Mouse (Mus musculus): Measurements from ENCODE around the gene Dock8. TPM values are rescaled to one million over a fixed set of nuclear protein-coding genes. Genes with fewer than 3 reads are reported as not detected.

Dock8 gene
- total RNA-seq, 1 experiment, result 0.49 TPM

- no peaks in the 10 kb centered on the region for H3K9me3 ChIP-seq (ENCODE audit: control insufficient read depth, insufficient read depth, low read depth, low read length)
- H3K4me3 ChIP-seq (ENCODE audit: insufficient read depth in 1 of 2, low read depth in 1 of 2, low read length in 2 of 2, poor library complexity in 1 of 2, severe bottlenecking in 1 of 2), result no peak overlapping the region
- H3K36me3 ChIP-seq (ENCODE audit: control insufficient read depth, insufficient read depth, low read length, poor library complexity, severe bottlenecking), result no peaks in the 10 kb centered on the region
- in situ Hi-C loops (cut with MboI; ENCODE audit: low sequenced_read_pairs in 2 of 2, unreplicated experiment in 2 of 2), result loop anchor here in 1 of 2 experiments (25.0 kb wide), 1 partner anchor 188 kb away; no protein-coding TSS in a partner anchor
- no peak overlapping the region for H3K9ac ChIP-seq (ENCODE audit: insufficient read depth, low read depth, low read length, poor library complexity, severe bottlenecking)
- TF ChIP-seq HCFC1 (IDR thresholded peaks at IDR 0.05; ENCODE audit: borderline replicate concordance, insufficient read depth, low read length) (no peak), CHD2 (IDR thresholded peaks at IDR 0.05; ENCODE audit: low read depth, low read length) (no peak), MAFK (IDR thresholded peaks at IDR 0.05; ENCODE audit: insufficient read depth, low read depth, low read length) (no peak), ZNF384 (IDR thresholded peaks at IDR 0.05; ENCODE audit: low read depth, low read length) (no peak), ZC3H11A (IDR thresholded peaks at IDR 0.05; ENCODE audit: borderline replicate concordance, low read depth, low read length) (no peak)
- no peak overlapping the region for H3K27ac ChIP-seq (ENCODE audit: insufficient read depth, low read depth, low read length, poor library complexity, severe bottlenecking)
- DNase-seq (ENCODE audit: low read depth, low spot score), result no peak
- no peaks in the 10 kb centered on the region for H3K4me1 ChIP-seq (ENCODE audit: control insufficient read depth in 2 of 2, insufficient read depth in 2 of 2, low read length in 2 of 2, poor library complexity in 1 of 2)
Measured at GRCm38 (mm10) chr19:25149788-25150187, 150.5 kb downstream of the Dock8 start.

- Histone ChIP-seq H3K4me1 (ENCODE audit: control insufficient read depth in 2 of 2, insufficient read depth in 2 of 2, low read length in 2 of 2, poor library complexity in 1 of 2) (no peaks in the 10 kb centered on the region), H3K9me3 (ENCODE audit: control insufficient read depth, insufficient read depth, low read depth, low read length) (no peaks in the 10 kb centered on the region), H3K36me3 (ENCODE audit: control insufficient read depth, insufficient read depth, low read length, poor library complexity, severe bottlenecking) (no peaks in the 10 kb centered on the region), H3K27ac (ENCODE audit: insufficient read depth, low read depth, low read length, poor library complexity, severe bottlenecking) (no peak overlapping the region), H3K4me3 (ENCODE audit: insufficient read depth in 1 of 2, low read depth in 1 of 2, low read length in 2 of 2, poor library complexity in 1 of 2, severe bottlenecking in 1 of 2) (no peak overlapping the region), H3K9ac (ENCODE audit: insufficient read depth, low read depth, low read length, poor library complexity, severe bottlenecking) (no peak overlapping the region)
- TF ChIP-seq HCFC1 (IDR thresholded peaks at IDR 0.05; ENCODE audit: borderline replicate concordance, insufficient read depth, low read length), result no peak
- no peak for TF ChIP-seq MAFK (IDR thresholded peaks at IDR 0.05; ENCODE audit: insufficient read depth, low read depth, low read length)
- no peak for TF ChIP-seq ZNF384 (IDR thresholded peaks at IDR 0.05; ENCODE audit: low read depth, low read length)
- no peak for TF ChIP-seq ZC3H11A (IDR thresholded peaks at IDR 0.05; ENCODE audit: borderline replicate concordance, low read depth, low read length)
- no peak for TF ChIP-seq CHD2 (IDR thresholded peaks at IDR 0.05; ENCODE audit: low read depth, low read length)
- DNase-seq (ENCODE audit: low read depth, low spot score), result no peak
- in situ Hi-C loops (cut with MboI; ENCODE audit: low sequenced_read_pairs in 2 of 2, unreplicated experiment in 2 of 2), result no loop called here
Measured at GRCm38 (mm10) chr19:25154506-25155178, 155.3 kb downstream of the Dock8 start.

DNA sequence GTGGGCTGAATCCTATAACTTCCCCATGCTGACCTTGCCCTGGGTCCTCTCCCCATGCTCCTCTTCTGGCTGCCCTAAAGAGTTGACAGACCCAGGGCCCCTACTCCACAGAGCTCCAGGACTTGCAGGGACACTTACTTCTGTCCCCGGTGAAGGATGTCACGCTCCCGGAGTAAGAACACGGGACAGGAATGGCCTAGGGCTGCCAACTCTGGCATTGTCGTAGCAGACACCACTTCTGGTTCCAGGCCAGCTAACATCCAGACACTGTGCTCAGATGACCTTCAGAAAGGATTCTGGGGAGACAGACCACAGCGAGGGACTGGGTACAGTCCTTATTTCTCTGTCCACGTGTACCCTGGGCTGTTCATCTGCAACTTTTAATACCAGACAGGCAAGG, 155.9 kb downstream of the Dock8 start:
- Histone ChIP-seq H3K4me1 (ENCODE audit: control insufficient read depth in 2 of 2, insufficient read depth in 2 of 2, low read length in 2 of 2, poor library complexity in 1 of 2) (no peaks in the 10 kb centered on the region), H3K4me3 (ENCODE audit: insufficient read depth in 1 of 2, low read depth in 1 of 2, low read length in 2 of 2, poor library complexity in 1 of 2, severe bottlenecking in 1 of 2) (no peak overlapping the region), H3K36me3 (ENCODE audit: control insufficient read depth, insufficient read depth, low read length, poor library complexity, severe bottlenecking) (no peaks in the 10 kb centered on the region), H3K9ac (ENCODE audit: insufficient read depth, low read depth, low read length, poor library complexity, severe bottlenecking) (no peak overlapping the region), H3K27ac (ENCODE audit: insufficient read depth, low read depth, low read length, poor library complexity, severe bottlenecking) (no peak overlapping the region), H3K9me3 (ENCODE audit: control insufficient read depth, insufficient read depth, low read depth, low read length) (no peaks in the 10 kb centered on the region)
- TF ChIP-seq MAFK (IDR thresholded peaks at IDR 0.05; ENCODE audit: insufficient read depth, low read depth, low read length) (no peak), ZNF384 (IDR thresholded peaks at IDR 0.05; ENCODE audit: low read depth, low read length) (no peak), HCFC1 (IDR thresholded peaks at IDR 0.05; ENCODE audit: borderline replicate concordance, insufficient read depth, low read length) (no peak), ZC3H11A (IDR thresholded peaks at IDR 0.05; ENCODE audit: borderline replicate concordance, low read depth, low read length) (no peak), CHD2 (IDR thresholded peaks at IDR 0.05; ENCODE audit: low read depth, low read length) (no peak)
- no peak for DNase-seq (ENCODE audit: low read depth, low spot score)
- in situ Hi-C loops (cut with MboI; ENCODE audit: low sequenced_read_pairs in 2 of 2, unreplicated experiment in 2 of 2), result no loop called here

DNA sequence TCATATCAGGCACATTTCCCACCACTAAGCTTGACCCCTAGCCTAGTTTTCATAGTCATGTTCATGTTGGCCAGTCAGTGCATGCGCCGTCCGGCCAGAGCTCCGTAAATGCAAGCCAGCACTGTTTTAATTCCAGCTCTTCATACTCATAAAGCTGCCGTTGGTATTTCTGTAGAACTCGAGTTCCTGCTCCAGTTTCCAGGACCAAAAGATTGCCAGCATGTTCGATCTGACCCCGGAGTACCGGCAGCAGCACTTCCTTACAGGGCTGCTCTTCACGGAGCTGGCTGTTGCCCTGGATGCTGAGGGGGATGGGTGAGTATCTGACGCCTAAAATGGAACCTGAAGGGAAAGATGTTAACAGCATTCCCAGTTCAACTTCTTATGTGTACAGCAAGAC, 156.4 kb downstream of the Dock8 start:
- Histone ChIP-seq H3K36me3 (ENCODE audit: control insufficient read depth, insufficient read depth, low read length, poor library complexity, severe bottlenecking) (no peaks in the 10 kb centered on the region), H3K9ac (ENCODE audit: insufficient read depth, low read depth, low read length, poor library complexity, severe bottlenecking) (no peak overlapping the region), H3K9me3 (ENCODE audit: control insufficient read depth, insufficient read depth, low read depth, low read length) (no peaks in the 10 kb centered on the region), H3K4me3 (ENCODE audit: insufficient read depth in 1 of 2, low read depth in 1 of 2, low read length in 2 of 2, poor library complexity in 1 of 2, severe bottlenecking in 1 of 2) (no peak overlapping the region), H3K4me1 (ENCODE audit: control insufficient read depth in 2 of 2, insufficient read depth in 2 of 2, low read length in 2 of 2, poor library complexity in 1 of 2) (no peaks in the 10 kb centered on the region), H3K27ac (ENCODE audit: insufficient read depth, low read depth, low read length, poor library complexity, severe bottlenecking) (no peak overlapping the region)
- in situ Hi-C loops (cut with MboI; ENCODE audit: low sequenced_read_pairs in 2 of 2, unreplicated experiment in 2 of 2), result no loop called here
- TF ChIP-seq ZC3H11A (IDR thresholded peaks at IDR 0.05; ENCODE audit: borderline replicate concordance, low read depth, low read length), result no peak
- no peak for TF ChIP-seq MAFK (IDR thresholded peaks at IDR 0.05; ENCODE audit: insufficient read depth, low read depth, low read length)
- no peak for TF ChIP-seq CHD2 (IDR thresholded peaks at IDR 0.05; ENCODE audit: low read depth, low read length)
- no peak for TF ChIP-seq HCFC1 (IDR thresholded peaks at IDR 0.05; ENCODE audit: borderline replicate concordance, insufficient read depth, low read length)
- TF ChIP-seq ZNF384 (IDR thresholded peaks at IDR 0.05; ENCODE audit: low read depth, low read length), result no peak
- DNase-seq (ENCODE audit: low read depth, low spot score), result no peak

Measured in ES-E14 (cell line).